Mouse (Mus musculus) heart, postnatal 0 days (tissue): ENCODE results near the gene Clec11a. TPM values are rescaled to one million over a fixed set of nuclear protein-coding genes. Genes with fewer than 3 reads are reported as not detected.

ENCODE experiments used
- ATAC-seq: fragments of 200-750 bp; cut with Nextera tagmentation; 2 replicates; pipeline ENCODE4 v1.8.0; 2017; ENCODE audit warnings: low read depth, moderate number of reproducible peaks, moderate library complexity; ENCODE audit not compliant: insufficient read depth
- DNase-seq: peaks from one replicate; pipeline ENCODE4 v3.0.0-alpha.2; 2016; ENCODE audit warnings: low spot score
- H3K27ac ChIP-seq: fragments of 300-500 bp; sonication (generic); 2 replicates; pipeline ENCODE4 v1.5.1; 2014; ENCODE audit warnings: low read depth, mild to moderate bottlenecking
- H3K27me3 ChIP-seq: fragments of 300-500 bp; sonication (generic); 2 replicates; pipeline ENCODE4 v1.6.1; 2014; ENCODE audit warnings: low read length, mixed read lengths; ENCODE audit not compliant: control insufficient read depth, insufficient read depth
- H3K36me3 ChIP-seq: fragments of 300-500 bp; sonication (generic); replicated peaks from 2 replicates; pipeline ENCODE4 v1.6.1; 2014; ENCODE audit warnings: low read length, mixed read lengths; ENCODE audit not compliant: control insufficient read depth, insufficient read depth
- H3K4me1 ChIP-seq: fragments of 300-500 bp; sonication (generic); 2 replicates; pipeline ENCODE4 v1.6.1; 2014; ENCODE audit warnings: antibody characterized with exemption; ENCODE audit not compliant: control insufficient read depth, insufficient read depth
- H3K4me2 ChIP-seq: fragments of 300-500 bp; sonication (generic); 2 replicates; pipeline ENCODE4 v1.6.1; 2014; ENCODE audit warnings: low read depth, mild to moderate bottlenecking, low read length, moderate library complexity
- H3K4me3 ChIP-seq: fragments of 300-500 bp; sonication (generic); 2 replicates; pipeline ENCODE4 v1.5.1; 2014; ENCODE audit warnings: low read depth, low read length
- H3K9ac ChIP-seq: fragments of 300-500 bp; sonication (generic); replicated peaks from 2 replicates; pipeline ENCODE4 v1.6.1; 2014; ENCODE audit warnings: low read depth, low read length, mixed read lengths
- H3K9me3 ChIP-seq: fragments of 300-500 bp; sonication (generic); replicated peaks from 2 replicates; pipeline ENCODE4 v1.6.1; 2016; ENCODE audit warnings: low read length; ENCODE audit not compliant: control insufficient read depth
- CTCF ChIP-seq: IDR thresholded peaks from 2 replicates; pipeline ENCODE4 v1.5.1; 2016; ENCODE audit warnings: antibody characterized with exemption, control low read depth, low read depth
- EP300 ChIP-seq: IDR thresholded peaks from 2 replicates; pipeline ENCODE4 v1.6.1; 2016; ENCODE audit warnings: antibody characterized with exemption, low read depth
- WGBS: fragments of 180-500 bp; shearing (Covaris S2); extraction: QIAGEN DNeasy Blood & Tissue Kit; methylation state at CpG from one replicate; pipeline ENCODE4 v1.1.7; 2014; 5-methylcytosine and 5-hydroxymethylcytosine counted together
- polyA plus RNA-seq: library from polyadenylated mRNA; unstranded; fragments of >200 nt; fragmentation: Nextera tagmentation; extraction: Ambion mirVana; gene quantifications from 2 replicates; pipeline ENCODE4 v1.2.1, GENCODE M21; 2015
- total RNA-seq: library from RNA; depleted of rRNA; stranded (reverse); fragments of >200 nt; gene quantifications from 2 replicates; pipeline ENCODE4 v1.2.3, GENCODE M21; 2014; ENCODE audit warnings: low replicate concordance; rRNA removed

The Clec11a gene
- total and polyA plus RNA-seq, 2 experiments from 2014 or later: 1.00 to 1.4 TPM

GRCm38 (mm10) chr7:44261147-44261546, 45.6 kb downstream of the Clec11a start, which contains the start of gene Gm15517:
Gm15517 (plus strand) TSS chr7:44261447.
- H3K27me3 ChIP-seq: peaks cover 18% of the 10 kb centered on the region
- no peaks in the 10 kb centered on the region for H3K4me1 ChIP-seq
- H3K9ac ChIP-seq: no peak within 1 kb of the TSS
- H3K36me3 ChIP-seq: no peaks in the 10 kb centered on the region
- no peak within 1 kb of the TSS for H3K27ac ChIP-seq
- H3K4me2 ChIP-seq: no peak within 1 kb of the TSS
- DNase-seq: no peak
- TF ChIP-seq EP300 (no peak), CTCF (no peak)
- 46% methylated on average over 5 of the region's 5 CpGs for WGBS
- no peak within 1 kb of the TSS for H3K4me3 ChIP-seq
- no peaks in the 10 kb centered on the region for H3K9me3 ChIP-seq
- no peak for ATAC-seq

DNA sequence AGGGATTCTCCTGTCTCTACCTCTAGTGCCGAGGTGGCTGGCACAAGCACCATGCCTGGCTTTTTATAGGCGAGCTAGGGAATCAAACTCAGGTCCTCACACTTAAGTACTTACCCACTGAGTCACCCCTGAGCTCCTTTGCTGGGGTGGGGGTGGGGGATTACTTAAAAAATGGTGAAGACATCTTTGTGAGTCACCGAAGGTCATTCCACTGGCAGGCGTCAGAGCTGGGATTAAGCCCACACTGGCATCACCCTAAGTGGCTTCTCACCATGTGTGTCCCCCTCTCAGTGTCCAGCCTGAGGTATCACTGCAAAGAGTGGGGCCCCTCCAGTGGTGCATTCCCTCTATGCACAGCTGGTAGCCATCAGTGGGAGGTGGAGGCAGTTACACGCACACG, 46.3 kb downstream of the Clec11a start:
- 68% methylated on average over 6 of the region's 6 CpGs for WGBS
- Histone ChIP-seq H3K4me1 (no peaks in the 10 kb centered on the region), H3K9ac (no peak overlapping the region), H3K4me3 (no peak overlapping the region), H3K27me3 (peaks cover 18% of the 10 kb centered on the region), H3K9me3 (no peaks in the 10 kb centered on the region), H3K36me3 (no peaks in the 10 kb centered on the region), H3K27ac (no peak overlapping the region), H3K4me2 (no peak overlapping the region)
- TF ChIP-seq CTCF (no peak), EP300 (no peak)
- DNase-seq (no peak), ATAC-seq (no peak)

- WGBS: 77% methylated on average over 4 of the region's 4 CpGs
These were observed 49.4 kb downstream of the Clec11a start, which contains the start of gene Acp4 for GRCm38 (mm10) chr7:44257278-44257677. Acp4 (minus strand) TSS chr7:44257378.

GRCm38 (mm10) chr7:44254930-44255329, 51.8 kb downstream of the Clec11a start:
- peaks cover 29% of the 10 kb centered on the region for H3K36me3 ChIP-seq
- no peaks in the 10 kb centered on the region for H3K27me3 ChIP-seq
- H3K9ac ChIP-seq: no peak overlapping the region
- 38% methylated on average over 6 of the region's 6 CpGs for WGBS
- no peak overlapping the region for H3K4me3 ChIP-seq
- no peak for ATAC-seq
- no peak overlapping the region for H3K4me2 ChIP-seq
- no peaks in the 10 kb centered on the region for H3K4me1 ChIP-seq
- no peak overlapping the region for H3K27ac ChIP-seq
- H3K9me3 ChIP-seq: no peaks in the 10 kb centered on the region
- DNase-seq: peak; percentile 9
- TF ChIP-seq EP300 (no peak), CTCF (no peak)

More at GRCm38 (mm10) chr7:44257278-44257677, 49.4 kb downstream of the Clec11a start, which contains the start of gene Acp4:
- no peak within 1 kb of the TSS for H3K4me3 ChIP-seq
- no peak for TF ChIP-seq EP300
- no peak for TF ChIP-seq CTCF
- H3K4me1 ChIP-seq: no peaks in the 10 kb centered on the region
- H3K36me3 ChIP-seq: peaks cover 15% of the 10 kb centered on the region; the same call in 1 of the 2 replicates
- H3K4me2 ChIP-seq: no peak within 1 kb of the TSS
- DNase-seq: no peak
- no peak within 1 kb of the TSS for H3K27ac ChIP-seq
- H3K9me3 ChIP-seq: no peaks in the 10 kb centered on the region
- no peak within 1 kb of the TSS for H3K9ac ChIP-seq
- H3K27me3 ChIP-seq: peaks cover 5% of the 10 kb centered on the region; the same call in 1 of the 2 replicates
- ATAC-seq: no peak

DNA sequence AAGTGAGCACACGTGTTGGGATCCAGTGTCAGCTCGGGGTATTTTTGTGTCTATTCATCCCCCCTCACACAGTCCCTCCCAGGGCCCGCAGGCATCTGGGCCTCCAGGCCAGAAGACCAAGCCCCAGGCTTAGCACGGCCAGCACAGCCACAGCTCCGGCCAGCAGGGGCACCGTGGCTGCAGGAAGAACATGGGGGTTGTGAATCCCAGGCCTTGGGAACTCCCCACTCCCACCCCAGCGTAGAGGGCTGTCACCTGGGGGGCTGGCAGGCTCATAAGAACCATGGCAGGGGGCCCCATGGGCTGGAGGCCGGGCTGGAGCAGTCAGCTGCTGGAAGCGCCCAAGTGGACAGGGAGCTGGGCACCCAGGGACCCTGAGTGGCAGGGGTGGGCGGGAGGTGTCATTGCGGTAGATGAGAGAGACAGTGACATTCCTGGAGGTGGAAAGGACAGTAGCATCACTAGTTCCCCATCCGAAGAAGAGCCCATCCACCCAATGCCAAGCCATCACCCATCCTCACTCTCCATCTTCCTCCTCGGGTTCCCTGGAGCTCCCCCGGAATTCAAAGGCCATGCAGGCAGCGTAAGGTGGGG, 53.6 kb downstream of the Clec11a start:
- no peak overlapping the region for H3K27ac ChIP-seq
- DNase-seq (no peak), ATAC-seq (no peak)
- peaks cover 1% of the 10 kb centered on the region for H3K4me1 ChIP-seq
- H3K27me3 ChIP-seq: no peaks in the 10 kb centered on the region
- no peak overlapping the region for H3K9ac ChIP-seq
- no peaks in the 10 kb centered on the region for H3K9me3 ChIP-seq
- H3K4me3 ChIP-seq: no peak overlapping the region
- no peak for TF ChIP-seq EP300
- TF ChIP-seq CTCF: no peak
- H3K4me2 ChIP-seq: no peak overlapping the region
- peaks cover 47% of the 10 kb centered on the region for H3K36me3 ChIP-seq
- 61% methylated on average over 15 of the region's 15 CpGs for WGBS

Other genes starting within 250 kb of the Clec11a start
- not detected in 2 replicates for gene Klk1b21, start 204.6 kb downstream of the Clec11a start, total RNA-seq
- not detected in 2 replicates for gene Klk1b21, start 204.6 kb downstream of the Clec11a start, polyA plus RNA-seq
- not detected in 2 replicates for gene Klk1b22, start 194.2 kb downstream of the Clec11a start, total RNA-seq
- not detected in 2 replicates for gene Klk1b22, start 194.2 kb downstream of the Clec11a start, polyA plus RNA-seq
- not detected in 2 replicates for gene Klk1b16, start 170.1 kb downstream of the Clec11a start, total RNA-seq
- not detected in 2 replicates for gene Klk1b16, start 170.1 kb downstream of the Clec11a start, polyA plus RNA-seq
- gene Klk1b24, start 118.7 kb downstream of the Clec11a start, total RNA-seq: not detected in 2 replicates
- gene Klk1b24, start 118.7 kb downstream of the Clec11a start, polyA plus RNA-seq: not detected in 2 replicates
- not detected in 2 replicates for gene Klk1b3, start 108.7 kb downstream of the Clec11a start, total RNA-seq
- not detected in 2 replicates for gene Klk1b3, start 108.7 kb downstream of the Clec11a start, polyA plus RNA-seq
- gene Klk1b4, start 99.5 kb downstream of the Clec11a start, total RNA-seq: not detected in 2 replicates
- not detected in 2 replicates for gene Klk1b4, start 99.5 kb downstream of the Clec11a start, polyA plus RNA-seq
- not detected in 2 replicates for gene Klk1b5, start 91.0 kb downstream of the Clec11a start, total RNA-seq
- not detected in 2 replicates for gene Klk1b5, start 91.0 kb downstream of the Clec11a start, polyA plus RNA-seq
- gene Klk1, start 81.5 kb downstream of the Clec11a start, total RNA-seq: not detected in 2 replicates
- 0.16 TPM in 1 of 2 replicates, not detected in the other for gene Klk1, start 81.5 kb downstream of the Clec11a start, polyA plus RNA-seq
- not detected in 2 replicates for gene Gm36864, start 70.7 kb downstream of the Clec11a start, total RNA-seq
- not detected in 2 replicates for gene Gm36864, start 70.7 kb downstream of the Clec11a start, polyA plus RNA-seq
- 0.15 and 0.31 TPM in 2 replicates for gene 1700028J19Rik, start 60.2 kb downstream of the Clec11a start, total RNA-seq
- 1.2 and 1.3 TPM in 2 replicates for gene 1700028J19Rik, start 60.2 kb downstream of the Clec11a start, polyA plus RNA-seq
- 127 and 130 TPM in 2 replicates for gene 2410002F23Rik, start 60.2 kb downstream of the Clec11a start, total RNA-seq
- gene 2410002F23Rik, start 60.2 kb downstream of the Clec11a start, polyA plus RNA-seq: 38.1 and 53.1 TPM in 2 replicates
- not detected in 2 replicates for gene Acp4, start 49.5 kb downstream of the Clec11a start, total RNA-seq
- not detected in 2 replicates for gene Acp4, start 49.5 kb downstream of the Clec11a start, polyA plus RNA-seq
- not detected in 2 replicates for gene Gm15517, start 45.5 kb downstream of the Clec11a start, total RNA-seq
- gene Gm15517, start 45.5 kb downstream of the Clec11a start, polyA plus RNA-seq: not detected in 2 replicates
- gene Shank1, start 3.4 kb upstream of the Clec11a start, total RNA-seq: 0.19 and 0.61 TPM in 2 replicates
- gene Shank1, start 3.4 kb upstream of the Clec11a start, polyA plus RNA-seq: 0.33 and 0.36 TPM in 2 replicates
- gene Syt3, start 77.2 kb upstream of the Clec11a start, total RNA-seq: 0.58 and 3.1 TPM in 2 replicates
- 0.81 and 0.86 TPM in 2 replicates for gene Syt3, start 77.2 kb upstream of the Clec11a start, polyA plus RNA-seq
- not detected in 2 replicates for gene 1700008O03Rik, start 78.9 kb upstream of the Clec11a start, total RNA-seq
- 0.14 and 0.52 TPM in 2 replicates for gene 1700008O03Rik, start 78.9 kb upstream of the Clec11a start, polyA plus RNA-seq
- 55.6 and 89.5 TPM in 2 replicates for gene Lrrc4b, start 122.1 kb upstream of the Clec11a start, total RNA-seq
- 2.8 TPM in 2 replicates for gene Lrrc4b, start 122.1 kb upstream of the Clec11a start, polyA plus RNA-seq
- gene Aspdh, start 158.5 kb upstream of the Clec11a start, total RNA-seq: 7.5 TPM in 1 of 2 replicates, not detected in the other
- gene Aspdh, start 158.5 kb upstream of the Clec11a start, polyA plus RNA-seq: 0.40 and 0.86 TPM in 2 replicates
- 123 and 143 TPM in 2 replicates for gene Josd2, start 161.1 kb upstream of the Clec11a start, total RNA-seq
- 91.2 and 105 TPM in 2 replicates for gene Josd2, start 161.1 kb upstream of the Clec11a start, polyA plus RNA-seq
- gene Emc10, start 189.6 kb upstream of the Clec11a start, total RNA-seq: 206 and 212 TPM in 2 replicates
- 67.0 and 73.2 TPM in 2 replicates for gene Emc10, start 189.6 kb upstream of the Clec11a start, polyA plus RNA-seq
- gene Fam71e1, start 189.7 kb upstream of the Clec11a start, total RNA-seq: 3.2 and 4.3 TPM in 2 replicates
- 11.4 and 12.5 TPM in 2 replicates for gene Fam71e1, start 189.7 kb upstream of the Clec11a start, polyA plus RNA-seq
- 3.3 and 4.5 TPM in 2 replicates for gene Mybpc2, start 217.8 kb upstream of the Clec11a start, total RNA-seq
- gene Mybpc2, start 217.8 kb upstream of the Clec11a start, polyA plus RNA-seq: 2.5 and 2.6 TPM in 2 replicates
- 1.2 and 2.6 TPM in 2 replicates for gene Spib, start 225.2 kb upstream of the Clec11a start, total RNA-seq
- 0.11 and 0.12 TPM in 2 replicates for gene Spib, start 225.2 kb upstream of the Clec11a start, polyA plus RNA-seq
- gene Pold1, start 241.9 kb upstream of the Clec11a start, total RNA-seq: 36.1 and 41.8 TPM in 2 replicates
- gene Pold1, start 241.9 kb upstream of the Clec11a start, polyA plus RNA-seq: 18.3 and 18.9 TPM in 2 replicates
- gene Nr1h2, start 247.0 kb upstream of the Clec11a start, total RNA-seq: 60.9 and 70.3 TPM in 2 replicates
- gene Nr1h2, start 247.0 kb upstream of the Clec11a start, polyA plus RNA-seq: 50.1 and 51.3 TPM in 2 replicates